Mouse (Mus musculus) testis, adult 2 months (tissue): ENCODE results near the gene Gdf15. TPM values are rescaled to one million over a fixed set of nuclear protein-coding genes. Genes with fewer than 3 reads are reported as not detected.

ENCODE experiments used
- H3K27ac ChIP-seq: fragments of 200-500 bp; 2 replicates; pipeline ENCODE4 v1.5.1; 2012; ENCODE audit warnings: low read depth, low read length; ENCODE audit not compliant: control insufficient read depth, insufficient read depth
- H3K27me3 ChIP-seq: fragments of 200-500 bp; 2 replicates; pipeline ENCODE4 v1.6.1; 2012; ENCODE audit warnings: mild to moderate bottlenecking, low read length, moderate library complexity; ENCODE audit not compliant: control insufficient read depth, insufficient read depth
- H3K36me3 ChIP-seq: fragments of 200-500 bp; 2 replicates; pipeline ENCODE4 v1.6.1; 2012; ENCODE audit warnings: mild to moderate bottlenecking, low read length; ENCODE audit not compliant: control insufficient read depth, insufficient read depth
- H3K4me1 ChIP-seq: fragments of 200-500 bp; 2 replicates; pipeline ENCODE4 v1.6.1; 2012; ENCODE audit warnings: low read length; ENCODE audit not compliant: control insufficient read depth, insufficient read depth
- H3K4me3 ChIP-seq: fragments of 200-500 bp; 2 replicates; pipeline ENCODE4 v1.5.1; 2012; ENCODE audit warnings: low read depth, mild to moderate bottlenecking, low read length, moderate library complexity, mixed read lengths; ENCODE audit not compliant: control insufficient read depth
- CTCF ChIP-seq: fragments of 200-500 bp; IDR thresholded peaks from 2 replicates; pipeline ENCODE4 v1.5.1; 2012; ENCODE audit warnings: low read depth, mild to moderate bottlenecking, inconsistent platforms, low read length, moderate library complexity; ENCODE audit not compliant: control insufficient read depth, insufficient read depth, insufficient replicate concordance
- POLR2A ChIP-seq: fragments of 200-500 bp; IDR thresholded peaks from 2 replicates; pipeline ENCODE4 v1.6.1; 2012; ENCODE audit warnings: low read depth, mild to moderate bottlenecking, inconsistent platforms, low read length, moderate library complexity; ENCODE audit not compliant: control insufficient read depth
- polyA plus RNA-seq: library from polyadenylated mRNA; depleted of rRNA; stranded (reverse); fragments of >200 nt; gene quantifications from 2 replicates; pipeline ENCODE4 v1.2.3, GENCODE M21; 2012; rRNA removed

Gdf15 gene
- polyA plus RNA-seq: 1.3 and 1.4 TPM in 2 replicates

- TF ChIP-seq POLR2A (no peak), CTCF (no peak)
- Histone ChIP-seq H3K4me3 (no peak within 1 kb of the TSS), H3K4me1 (peaks cover 18% of the 10 kb centered on the region), H3K27ac (no peak within 1 kb of the TSS), H3K27me3 (no peaks in the 10 kb centered on the region), H3K36me3 (no peaks in the 10 kb centered on the region)
Measured at GRCm38 (mm10) chr8:70632346-70632892, at the start of gene Gdf15. Gdf15 (minus strand) TSS chr8:70632456.

- Histone ChIP-seq H3K27me3 (no peaks in the 10 kb centered on the region), H3K27ac (no peak overlapping the region), H3K4me3 (no peak overlapping the region), H3K36me3 (no peaks in the 10 kb centered on the region), H3K4me1 (peaks cover 3% of the 10 kb centered on the region)
- TF ChIP-seq POLR2A: no peak
- TF ChIP-seq CTCF: no peak
Measured at GRCm38 (mm10) chr8:70681410-70681809, 49.2 kb upstream of the Gdf15 start.

- TF ChIP-seq CTCF (no peak), POLR2A (no peak)
- Histone ChIP-seq H3K36me3 (no peaks in the 10 kb centered on the region), H3K4me1 (peaks cover 3% of the 10 kb centered on the region), H3K4me3 (no peak overlapping the region), H3K27me3 (no peaks in the 10 kb centered on the region), H3K27ac (no peak overlapping the region)
Measured at GRCm38 (mm10) chr8:70680039-70680438, 47.8 kb upstream of the Gdf15 start.

GRCm38 (mm10) chr8:70679404-70679803, 47.1 kb upstream of the Gdf15 start:
- no peak for TF ChIP-seq POLR2A
- TF ChIP-seq CTCF: no peak
- no peaks in the 10 kb centered on the region for H3K36me3 ChIP-seq
- H3K4me1 ChIP-seq: peaks cover 9% of the 10 kb centered on the region
- no peak overlapping the region for H3K27ac ChIP-seq
- H3K4me3 ChIP-seq: no peak overlapping the region
- no peaks in the 10 kb centered on the region for H3K27me3 ChIP-seq

- TF ChIP-seq CTCF: no peak
- TF ChIP-seq POLR2A: no peak
- no peaks in the 10 kb centered on the region for H3K27me3 ChIP-seq
- no peaks in the 10 kb centered on the region for H3K36me3 ChIP-seq
- H3K4me3 ChIP-seq: no peak overlapping the region
- H3K4me1 ChIP-seq: peaks cover 16% of the 10 kb centered on the region
- H3K27ac ChIP-seq: no peak overlapping the region
Measured at GRCm38 (mm10) chr8:70678679-70679078, 46.4 kb upstream of the Gdf15 start.

- Histone ChIP-seq H3K27ac (no peak overlapping the region), H3K27me3 (no peaks in the 10 kb centered on the region), H3K4me3 (no peak overlapping the region), H3K36me3 (no peaks in the 10 kb centered on the region), H3K4me1 (peaks cover 18% of the 10 kb centered on the region)
- no peak for TF ChIP-seq CTCF
- no peak for TF ChIP-seq POLR2A
Measured at GRCm38 (mm10) chr8:70677451-70678080, 45.3 kb upstream of the Gdf15 start.

- Histone ChIP-seq H3K4me3 (no peak overlapping the region), H3K27me3 (no peaks in the 10 kb centered on the region), H3K4me1 (peaks cover 21% of the 10 kb centered on the region), H3K27ac (no peak overlapping the region), H3K36me3 (no peaks in the 10 kb centered on the region)
- no peak for TF ChIP-seq POLR2A
- no peak for TF ChIP-seq CTCF
Measured at GRCm38 (mm10) chr8:70675336-70675735, 43.1 kb upstream of the Gdf15 start.
